Mouse (Mus musculus): ENCODE results near the gene Adgra1. TPM values are rescaled to one million over a fixed set of nuclear protein-coding genes. Genes with fewer than 3 reads are reported as not detected.

Gene Adgra1
- total RNA-seq, 1 experiment from 2014 or later: not detected

DNA sequence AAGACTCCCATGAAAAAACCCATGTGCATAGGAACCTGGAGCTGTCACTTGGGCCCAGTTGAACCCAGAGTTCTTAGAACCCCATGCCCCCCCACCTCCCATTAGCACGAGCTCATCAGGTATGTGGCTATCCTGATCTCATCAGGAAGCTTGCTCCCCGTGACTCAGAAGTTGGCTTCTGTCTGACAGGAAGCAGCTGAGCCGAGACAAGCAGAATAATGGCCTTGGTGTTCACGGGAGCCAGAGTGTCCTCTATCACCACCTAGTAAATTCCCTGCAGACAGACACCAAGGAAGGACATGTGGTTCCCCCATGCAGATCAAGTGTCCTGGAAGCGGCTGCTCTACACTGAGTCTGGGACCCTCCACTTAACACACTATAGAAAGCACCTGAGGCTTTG is 9.8 kb downstream of the Adgra1 start:
- no peak for ATAC-seq (ENCODE audit: extremely low read depth, insufficient number of reproducible peaks, low FRiP score, poor library complexity, severe bottlenecking)

GRCm38 (mm10) chr7:139845101-139845500 is 11.1 kb downstream of the Adgra1 start:
- ATAC-seq (ENCODE audit: extremely low read depth, insufficient number of reproducible peaks, low FRiP score, poor library complexity, severe bottlenecking): no peak

DNA sequence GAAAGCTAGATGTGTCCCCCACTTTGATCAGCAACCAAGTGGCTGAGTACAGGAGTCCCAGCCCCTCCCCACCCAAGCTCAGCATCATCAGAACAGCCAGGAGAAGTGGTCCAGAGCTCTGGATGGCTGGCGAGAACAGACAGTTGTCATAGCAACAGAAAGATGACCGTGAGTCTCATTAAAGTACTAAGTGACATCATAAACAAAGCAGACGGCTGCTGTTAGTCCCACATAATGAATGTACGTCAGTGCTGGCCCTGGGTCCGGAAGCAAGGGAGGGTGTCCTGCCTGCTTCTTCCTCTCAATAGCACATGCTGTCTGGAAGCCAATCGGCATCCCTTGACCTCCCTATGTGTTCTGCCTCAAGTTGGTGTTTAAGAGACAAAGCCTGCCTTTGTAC is 16.2 kb downstream of the Adgra1 start:
- ATAC-seq (ENCODE audit: extremely low read depth, insufficient number of reproducible peaks, low FRiP score, poor library complexity, severe bottlenecking): no peak

GRCm38 (mm10) chr7:139850677-139851076 is 16.7 kb downstream of the Adgra1 start:
- no peak for ATAC-seq (ENCODE audit: extremely low read depth, insufficient number of reproducible peaks, low FRiP score, poor library complexity, severe bottlenecking)

DNA sequence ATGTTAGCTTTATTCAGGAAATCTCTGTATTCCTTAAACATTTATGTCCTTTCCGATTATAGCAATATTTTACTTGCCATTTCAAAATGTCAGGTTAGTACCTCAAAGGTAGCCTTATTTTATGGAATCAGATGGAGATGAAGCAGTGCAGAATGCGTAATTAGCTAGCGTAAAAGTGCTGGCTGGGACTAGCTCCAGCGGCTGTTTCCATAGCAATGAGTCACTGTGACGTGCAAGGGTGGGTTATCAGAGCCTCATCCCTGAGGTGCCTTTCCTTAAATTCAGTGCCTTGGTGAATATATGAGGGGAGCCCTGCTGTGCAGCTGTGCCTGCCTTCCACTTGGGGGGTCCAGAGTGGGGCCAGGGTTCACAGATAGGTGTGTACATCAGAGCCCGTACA is 17.1 kb downstream of the Adgra1 start:
- no peak for ATAC-seq (ENCODE audit: extremely low read depth, insufficient number of reproducible peaks, low FRiP score, poor library complexity, severe bottlenecking)

DNA sequence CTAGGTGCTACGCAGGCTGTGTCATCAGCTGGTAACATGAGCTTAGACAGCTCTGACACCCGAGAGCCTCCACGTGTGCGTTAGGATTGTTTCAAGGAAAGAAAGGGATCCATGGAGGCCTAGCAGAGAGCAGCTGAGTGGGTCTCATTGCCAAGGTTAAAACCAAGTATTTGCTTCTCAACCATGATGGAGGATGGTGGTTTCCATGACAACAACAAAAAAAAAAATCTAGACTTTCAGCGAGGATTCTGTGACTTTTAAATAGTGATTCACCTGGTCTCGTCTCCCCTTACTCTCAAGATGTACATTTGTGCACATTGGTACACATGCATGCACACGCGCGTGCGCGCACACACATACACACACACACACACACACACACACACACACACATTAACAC is 21.3 kb downstream of the Adgra1 start:
- ATAC-seq (ENCODE audit: extremely low read depth, insufficient number of reproducible peaks, low FRiP score, poor library complexity, severe bottlenecking): no peak

- no peak for ATAC-seq (ENCODE audit: extremely low read depth, insufficient number of reproducible peaks, low FRiP score, poor library complexity, severe bottlenecking)
Measured at GRCm38 (mm10) chr7:139861411-139861810, 27.4 kb downstream of the Adgra1 start.

DNA sequence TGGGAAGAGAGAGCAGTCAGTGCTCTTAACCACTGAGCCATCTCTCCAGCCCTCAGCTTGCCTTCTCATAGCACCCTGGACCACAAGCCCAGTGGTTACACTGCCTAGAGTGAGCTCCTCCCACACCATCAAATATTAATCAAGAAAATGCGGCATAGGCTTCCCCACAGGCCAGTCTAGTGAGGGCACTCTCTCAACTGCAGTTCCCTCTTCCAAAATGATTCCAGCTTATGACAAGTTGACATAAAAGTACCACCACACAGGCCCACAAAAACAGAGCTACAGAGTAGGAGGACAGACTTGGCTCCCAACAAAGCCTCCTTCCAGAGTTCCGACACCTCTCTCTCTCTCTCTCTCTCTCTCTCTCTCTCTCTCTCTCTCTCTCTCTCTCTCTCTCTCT is 29.1 kb downstream of the Adgra1 start:
- no peak for ATAC-seq (ENCODE audit: extremely low read depth, insufficient number of reproducible peaks, low FRiP score, poor library complexity, severe bottlenecking)

GRCm38 (mm10) chr7:139864253-139864652 is 30.3 kb downstream of the Adgra1 start:
- no peak for ATAC-seq (ENCODE audit: extremely low read depth, insufficient number of reproducible peaks, low FRiP score, poor library complexity, severe bottlenecking)

DNA sequence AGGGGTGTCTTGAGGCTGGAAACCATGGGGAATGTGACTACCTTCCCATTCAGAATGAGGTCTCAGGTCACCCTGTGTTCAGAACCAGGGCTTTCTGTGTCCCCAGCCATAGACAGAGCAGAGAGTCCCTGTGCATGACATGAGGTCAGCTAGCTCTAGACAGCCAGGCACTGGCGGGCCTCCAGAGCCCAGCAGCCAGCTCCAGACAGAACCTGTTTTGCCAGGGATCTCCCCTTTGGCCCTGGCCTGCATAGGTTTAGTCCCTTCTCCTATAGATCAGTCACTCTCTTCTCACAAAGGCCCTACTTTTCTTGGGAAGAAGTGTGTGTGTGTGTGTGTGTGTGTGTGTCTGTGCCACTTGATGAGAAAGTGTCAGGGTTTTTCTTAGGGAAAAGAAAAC is 30.9 kb downstream of the Adgra1 start:
- ATAC-seq (ENCODE audit: extremely low read depth, insufficient number of reproducible peaks, low FRiP score, poor library complexity, severe bottlenecking): no peak

DNA sequence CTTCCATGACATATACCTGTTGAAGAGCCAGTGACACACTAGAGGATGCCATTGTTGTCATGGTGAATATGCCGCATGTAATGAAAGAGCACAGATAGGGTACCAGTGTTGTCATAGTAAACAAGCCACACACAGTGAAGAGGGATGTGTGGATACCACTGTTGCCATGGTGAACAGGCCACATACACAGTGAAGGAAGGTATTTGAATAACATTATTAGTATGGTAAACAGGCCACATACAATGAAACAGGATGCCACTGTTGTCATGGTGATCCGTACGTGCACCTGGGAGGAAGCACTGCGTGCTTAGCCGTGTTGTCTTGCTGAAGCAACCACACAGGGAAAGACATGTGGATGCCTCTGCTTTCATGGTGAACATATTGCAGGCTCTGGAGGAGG is 37.0 kb downstream of the Adgra1 start:
- ATAC-seq (ENCODE audit: extremely low read depth, insufficient number of reproducible peaks, low FRiP score, poor library complexity, severe bottlenecking): no peak

- ATAC-seq (ENCODE audit: extremely low read depth, insufficient number of reproducible peaks, low FRiP score, poor library complexity, severe bottlenecking): no peak
Measured at GRCm38 (mm10) chr7:139877167-139877792, 43.3 kb downstream of the Adgra1 start.

DNA sequence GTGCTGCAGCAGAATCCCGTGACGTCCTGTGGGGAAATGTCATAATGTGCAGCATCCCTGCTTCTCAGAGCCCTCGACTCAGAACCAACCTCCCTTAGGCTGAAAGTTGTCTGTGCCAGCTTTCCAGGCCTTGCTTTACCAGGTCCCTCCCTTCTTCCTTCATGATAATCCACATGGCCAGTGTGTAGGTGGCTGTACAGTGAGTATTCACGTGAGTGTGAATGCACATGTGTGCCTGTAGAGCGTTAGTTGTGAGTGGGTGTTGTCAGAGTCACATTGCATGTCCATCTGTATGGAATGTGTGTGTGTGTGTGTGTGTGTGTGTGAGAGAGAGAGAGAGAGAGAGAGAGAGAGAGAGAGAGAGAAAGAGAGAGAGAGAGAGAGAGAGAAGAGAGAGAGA is 44.1 kb downstream of the Adgra1 start:
- ATAC-seq (ENCODE audit: extremely low read depth, insufficient number of reproducible peaks, low FRiP score, poor library complexity, severe bottlenecking): no peak

- no peak for ATAC-seq (ENCODE audit: extremely low read depth, insufficient number of reproducible peaks, low FRiP score, poor library complexity, severe bottlenecking)
Measured at GRCm38 (mm10) chr7:139878621-139879020, 44.6 kb downstream of the Adgra1 start.

GRCm38 (mm10) chr7:139883545-139883944 is 49.6 kb downstream of the Adgra1 start:
- no peak for ATAC-seq (ENCODE audit: extremely low read depth, insufficient number of reproducible peaks, low FRiP score, poor library complexity, severe bottlenecking)

- ATAC-seq (ENCODE audit: extremely low read depth, insufficient number of reproducible peaks, low FRiP score, poor library complexity, severe bottlenecking): no peak
Measured at GRCm38 (mm10) chr7:139891779-139892178, 57.8 kb downstream of the Adgra1 start.

GRCm38 (mm10) chr7:139894655-139895557 is 60.9 kb downstream of the Adgra1 start, which contains the start of gene Kndc1:
Kndc1 (plus strand) TSS chr7:139894696.
- ATAC-seq (ENCODE audit: extremely low read depth, insufficient number of reproducible peaks, low FRiP score, poor library complexity, severe bottlenecking): no peak

- ATAC-seq (ENCODE audit: extremely low read depth, insufficient number of reproducible peaks, low FRiP score, poor library complexity, severe bottlenecking): no peak
Measured at GRCm38 (mm10) chr7:139896271-139896670, 62.3 kb downstream of the Adgra1 start.

- no peak for ATAC-seq (ENCODE audit: extremely low read depth, insufficient number of reproducible peaks, low FRiP score, poor library complexity, severe bottlenecking)
Measured at GRCm38 (mm10) chr7:139896796-139897195, 62.8 kb downstream of the Adgra1 start.

DNA sequence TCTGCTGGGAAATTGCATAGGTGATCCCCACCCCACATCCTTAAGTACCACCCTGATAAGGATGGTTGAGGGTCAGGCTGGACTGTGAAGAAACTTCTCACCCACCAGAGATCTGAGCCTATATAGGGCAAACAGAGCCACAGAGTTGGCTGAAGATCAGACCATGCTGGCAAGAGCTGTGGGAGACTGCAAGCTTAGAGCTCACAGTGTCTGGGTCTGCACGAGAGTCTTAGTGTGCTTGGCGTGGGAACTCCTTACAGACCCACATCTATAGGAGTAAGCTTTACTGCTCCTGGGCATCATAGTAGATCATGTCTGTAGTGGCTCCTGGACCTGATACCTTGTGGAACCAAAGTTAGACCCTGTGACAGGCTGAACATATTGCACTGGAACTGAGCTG is 64.6 kb downstream of the Adgra1 start:
- no peak for ATAC-seq (ENCODE audit: extremely low read depth, insufficient number of reproducible peaks, low FRiP score, poor library complexity, severe bottlenecking)

All from neutrophil, adult 5-6 weeks (primary cell).